Mouse (Mus musculus) MEL (cell line): ENCODE measurements around the gene Dnajb6.

Experiments
- CTCF ChIP-seq, 3 experiments: IDR thresholded peaks in 2 of 3; conservative IDR thresholded peaks in 1 of 3; 2 replicates each; pipeline ENCODE4 v1.5.1; 2011 to 2012; ENCODE audit warnings: low read length in 3 of 3, low read depth in 2 of 3, mild to moderate bottlenecking in 2 of 3, improper control_type of control experiment in 1 of 3, inconsistent platforms in 1 of 3, mixed read lengths in 1 of 3, moderate library complexity in 1 of 3; ENCODE audit not compliant: control insufficient read depth in 1 of 3, insufficient read depth in 1 of 3, poor library complexity in 1 of 3, severe bottlenecking in 1 of 3
- E2F4 ChIP-seq: IDR thresholded peaks from 2 replicates; pipeline ENCODE4 v1.6.1; 2011; ENCODE audit warnings: low read depth, low read length, improper control_type of control experiment, borderline replicate concordance
- GATA1 ChIP-seq: IDR thresholded peaks from 2 replicates; pipeline ENCODE4 v1.6.1; 2011; ENCODE audit warnings: low read depth, low read length, improper control_type of control experiment
- NRF1 ChIP-seq: IDR thresholded peaks from 2 replicates; pipeline ENCODE4 v1.6.1; 2014; ENCODE audit warnings: low read depth, mild to moderate bottlenecking, inconsistent platforms, low read length, improper control_type of control experiment, moderate library complexity; ENCODE audit not compliant: poor library complexity, insufficient read depth, severe bottlenecking
- SIN3A ChIP-seq: IDR thresholded peaks from 2 replicates; pipeline ENCODE4 v1.6.1; 2012; ENCODE audit warnings: low read length, improper control_type of control experiment, inconsistent platforms
- TAL1 ChIP-seq: IDR thresholded peaks from 2 replicates; pipeline ENCODE4 v1.6.1; 2012; ENCODE audit warnings: mild to moderate bottlenecking, inconsistent platforms, low read length, moderate library complexity, mixed read lengths
- TBP ChIP-seq: IDR thresholded peaks from 2 replicates; pipeline ENCODE4 v1.8.0; 2011; ENCODE audit warnings: low read depth, low read length, improper control_type of control experiment
- ZNF384 ChIP-seq: IDR thresholded peaks from 2 replicates; pipeline ENCODE4 v1.6.1; 2012; ENCODE audit warnings: low read depth, mild to moderate bottlenecking, inconsistent platforms, low read length, improper control_type of control experiment

DNA sequence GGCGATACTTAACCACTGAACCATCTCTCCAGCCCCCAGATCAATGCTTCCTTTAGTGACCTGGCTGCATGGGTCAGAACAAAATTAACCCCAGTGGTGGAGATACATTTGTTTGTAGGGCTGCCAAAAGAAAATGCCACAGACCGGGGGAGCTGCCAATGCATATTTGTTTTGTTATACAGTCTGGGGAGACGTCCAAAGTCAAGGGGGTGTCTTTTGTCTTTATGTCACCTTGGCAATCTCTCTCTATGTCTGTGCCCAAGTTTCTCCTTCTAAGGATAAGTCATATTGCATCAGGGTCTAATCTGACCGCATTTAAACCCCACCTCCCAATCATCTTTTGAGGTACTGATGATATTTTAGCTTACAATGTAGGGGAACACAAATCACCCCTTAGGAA is 82.8 kb downstream of the Dnajb6 start:
- TF ChIP-seq TBP (no peak), GATA1 (no peak), TAL1 (no peak), ZNF384 (no peak), SIN3A (no peak), E2F4 (no peak), CTCF (IDR thresholded peaks at IDR 0.05 in 2 of 3, conservative IDR thresholded peaks at IDR 0.05 in 1 of 3; ENCODE audit: control insufficient read depth in 1 of 3, insufficient read depth in 1 of 3, low read depth in 2 of 3, low read length in 3 of 3, poor library complexity in 1 of 3, severe bottlenecking in 1 of 3) (no peak), NRF1 (no peak)
